Mouse (Mus musculus): ENCODE data around the gene Chm.
"Not testable (repeated sequence)": the region's sequence is repeated elsewhere in the genome, so short reads cannot be mapped to it uniquely, and the experiment has no call there.

DNA sequence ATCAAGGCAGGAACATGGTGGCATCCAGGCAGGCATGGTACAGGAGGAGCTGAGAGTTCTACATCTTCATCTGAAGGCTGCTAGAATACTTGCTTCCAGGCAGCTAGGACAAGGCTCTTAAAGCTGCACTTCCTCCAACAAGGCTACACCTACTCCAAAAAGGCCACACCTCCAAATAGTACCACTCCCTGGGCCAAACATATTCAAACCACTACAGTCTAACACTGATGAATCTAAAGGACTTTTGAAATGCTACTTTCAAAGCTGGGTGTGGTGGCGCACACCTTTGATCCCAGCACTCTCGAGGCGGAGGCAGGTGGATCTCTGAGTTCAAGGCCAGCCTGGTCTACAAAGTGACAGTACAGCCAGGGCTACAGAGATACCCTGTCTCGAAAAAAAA lies 4.5 kb downstream of the Chm start:
- not testable (repeated sequence) for TF ChIP-seq CTCF, EP300 (IDR thresholded peaks at IDR 0.05; ENCODE audit: low read depth)
